Mouse (Mus musculus) lung, embryonic 14.5 days (tissue): ENCODE results near the gene Pigs. TPM values are rescaled to one million over a fixed set of nuclear protein-coding genes. Genes with fewer than 3 reads are reported as not detected.

Experiments
- ATAC-seq: fragments of 200-750 bp; cut with Nextera tagmentation; 2 replicates; pipeline ENCODE4 v1.8.0; 2017; ENCODE audit warnings: mild to moderate bottlenecking, moderate TSS enrichment, moderate library complexity; ENCODE audit not compliant: insufficient read depth
- DNase-seq: peaks from one replicate; pipeline ENCODE4 v3.0.0-alpha.2; 2015
- H3K27ac ChIP-seq: fragments of 300-500 bp; sonication (generic); 2 replicates; pipeline ENCODE4 v1.5.1; 2014; ENCODE audit warnings: low read depth, mild to moderate bottlenecking, moderate library complexity
- H3K27me3 ChIP-seq: fragments of 300-500 bp; sonication (generic); 2 replicates; pipeline ENCODE4 v1.6.1; 2014; ENCODE audit warnings: low read length, control low read depth; ENCODE audit not compliant: insufficient read depth
- H3K36me3 ChIP-seq: fragments of 300-500 bp; sonication (generic); 2 replicates; pipeline ENCODE4 v1.6.1; 2014; ENCODE audit warnings: control low read depth; ENCODE audit not compliant: insufficient read depth
- H3K4me1 ChIP-seq: fragments of 300-500 bp; sonication (generic); 2 replicates; pipeline ENCODE4 v1.6.1; 2014; ENCODE audit warnings: antibody characterized with exemption, control low read depth; ENCODE audit not compliant: insufficient read depth
- H3K4me2 ChIP-seq: fragments of 300-500 bp; sonication (generic); 2 replicates; pipeline ENCODE4 v1.6.1; 2014; ENCODE audit warnings: mild to moderate bottlenecking
- H3K4me3 ChIP-seq: fragments of 300-500 bp; sonication (generic); 2 replicates; pipeline ENCODE4 v1.5.1; 2014; ENCODE audit warnings: low read depth, low read length
- H3K9ac ChIP-seq: fragments of 300-500 bp; sonication (generic); 2 replicates; pipeline ENCODE4 v1.6.1; 2014
- H3K9me3 ChIP-seq: fragments of 300-500 bp; sonication (generic); 2 replicates; pipeline ENCODE4 v1.6.1; 2016; ENCODE audit warnings: low read depth, low read length, control low read depth
- CTCF ChIP-seq: IDR thresholded peaks from 2 replicates; pipeline ENCODE4 v1.5.1; 2016; ENCODE audit warnings: antibody characterized with exemption, low read depth
- WGBS: fragments of 180-500 bp; shearing (Covaris S2); extraction: QIAGEN DNeasy Blood & Tissue Kit; methylation state at CpG from one replicate; pipeline ENCODE4 v1.1.7; 2014; 5-methylcytosine and 5-hydroxymethylcytosine counted together
- polyA plus RNA-seq: library from polyadenylated mRNA; unstranded; fragments of >200 nt; fragmentation: Nextera tagmentation; extraction: Ambion mirVana; gene quantifications from 2 replicates; pipeline ENCODE4 v1.2.1, GENCODE M21; 2014

Pigs gene
- polyA plus RNA-seq, 1 experiment from 2014 or later = 76.0 TPM

- WGBS = 18% methylated on average over 8 of the region's 8 CpGs
- H3K4me1 ChIP-seq = no peaks in the 10 kb centered on the region
- ATAC-seq = no peak
- H3K36me3 ChIP-seq = no peaks in the 10 kb centered on the region
- TF ChIP-seq CTCF = no peak
- H3K4me3 ChIP-seq = no peak overlapping the region
- no peak overlapping the region for H3K9ac ChIP-seq
- no peaks in the 10 kb centered on the region for H3K9me3 ChIP-seq
- H3K27me3 ChIP-seq = no peaks in the 10 kb centered on the region
- H3K27ac ChIP-seq = no peak overlapping the region
- no peak for DNase-seq
- H3K4me2 ChIP-seq = no peak overlapping the region
These were observed 35.9 kb downstream of the Pigs start for GRCm38 (mm10) chr11:78364103-78364502.

GRCm38 (mm10) chr11:78367456-78368225 is 39.4 kb downstream of the Pigs start:
- no peak overlapping the region for H3K4me3 ChIP-seq
- no peak for ATAC-seq
- no peak overlapping the region for H3K9ac ChIP-seq
- TF ChIP-seq CTCF = no peak
- no peak overlapping the region for H3K4me2 ChIP-seq
- H3K27me3 ChIP-seq = no peaks in the 10 kb centered on the region
- no peak overlapping the region for H3K27ac ChIP-seq
- no peak for DNase-seq
- no peaks in the 10 kb centered on the region for H3K9me3 ChIP-seq
- WGBS = 85% methylated on average over 15 of the region's 15 CpGs
- no peaks in the 10 kb centered on the region for H3K36me3 ChIP-seq
- H3K4me1 ChIP-seq = no peaks in the 10 kb centered on the region

DNA sequence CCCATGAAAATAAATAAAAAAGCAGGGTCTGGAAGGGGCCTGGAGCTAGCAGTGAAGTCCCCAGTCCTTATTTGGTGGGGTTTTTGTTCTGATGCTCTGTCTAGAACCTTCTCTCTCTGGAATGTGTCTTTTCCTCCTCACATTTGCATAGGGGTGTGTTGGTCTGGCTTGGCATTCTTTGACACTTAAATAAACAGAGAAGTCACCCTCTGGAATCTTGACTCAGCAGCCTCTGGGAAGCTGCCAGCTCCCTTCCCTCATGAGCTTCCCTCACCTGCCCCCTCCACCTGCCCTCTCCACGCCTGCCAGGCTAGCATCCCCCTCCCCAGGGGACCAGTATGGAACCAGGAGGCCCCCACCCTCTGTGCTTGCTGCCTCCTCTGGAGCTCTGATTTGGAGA is 42.2 kb downstream of the Pigs start:
- Histone ChIP-seq H3K9ac (no peak overlapping the region), H3K4me1 (no peaks in the 10 kb centered on the region), H3K36me3 (no peaks in the 10 kb centered on the region), H3K27me3 (no peaks in the 10 kb centered on the region), H3K27ac (no peak overlapping the region), H3K4me3 (no peak overlapping the region), H3K4me2 (no peak overlapping the region), H3K9me3 (no peaks in the 10 kb centered on the region)
- TF ChIP-seq CTCF = no peak
- DNase-seq = peak; percentile 56
- 53% methylated on average over 1 of the region's 1 CpGs for WGBS
- no peak for ATAC-seq

GRCm38 (mm10) chr11:78371711-78372110 is 43.5 kb downstream of the Pigs start:
- H3K27me3 ChIP-seq = no peaks in the 10 kb centered on the region
- no peaks in the 10 kb centered on the region for H3K36me3 ChIP-seq
- DNase-seq (no peak), ATAC-seq (no peak)
- no peak overlapping the region for H3K4me2 ChIP-seq
- no peak overlapping the region for H3K27ac ChIP-seq
- no peaks in the 10 kb centered on the region for H3K9me3 ChIP-seq
- no peak overlapping the region for H3K9ac ChIP-seq
- no peaks in the 10 kb centered on the region for H3K4me1 ChIP-seq
- WGBS = 83% methylated on average over 11 of the region's 11 CpGs
- H3K4me3 ChIP-seq = no peak overlapping the region
- no peak for TF ChIP-seq CTCF

GRCm38 (mm10) chr11:78372166-78372565 is 44.0 kb downstream of the Pigs start:
- no peaks in the 10 kb centered on the region for H3K4me1 ChIP-seq
- WGBS = 43% methylated on average over 3 of the region's 3 CpGs
- H3K4me2 ChIP-seq = no peak overlapping the region
- no peak overlapping the region for H3K9ac ChIP-seq
- DNase-seq (no peak), ATAC-seq (no peak; the same call in 1 of the 2 replicates)
- no peak for TF ChIP-seq CTCF
- no peak overlapping the region for H3K4me3 ChIP-seq
- no peaks in the 10 kb centered on the region for H3K9me3 ChIP-seq
- H3K27ac ChIP-seq = no peak overlapping the region
- no peaks in the 10 kb centered on the region for H3K27me3 ChIP-seq
- H3K36me3 ChIP-seq = no peaks in the 10 kb centered on the region

- no peaks in the 10 kb centered on the region for H3K36me3 ChIP-seq
- no peaks in the 10 kb centered on the region for H3K9me3 ChIP-seq
- no peak for ATAC-seq
- no peak overlapping the region for H3K4me3 ChIP-seq
- no peak overlapping the region for H3K4me2 ChIP-seq
- TF ChIP-seq CTCF = no peak
- 32% methylated on average over 7 of the region's 7 CpGs for WGBS
- no peak overlapping the region for H3K9ac ChIP-seq
- no peak for DNase-seq
- no peaks in the 10 kb centered on the region for H3K27me3 ChIP-seq
- no peak overlapping the region for H3K27ac ChIP-seq
- no peaks in the 10 kb centered on the region for H3K4me1 ChIP-seq
These were observed 44.4 kb downstream of the Pigs start for GRCm38 (mm10) chr11:78372610-78373009.

DNA sequence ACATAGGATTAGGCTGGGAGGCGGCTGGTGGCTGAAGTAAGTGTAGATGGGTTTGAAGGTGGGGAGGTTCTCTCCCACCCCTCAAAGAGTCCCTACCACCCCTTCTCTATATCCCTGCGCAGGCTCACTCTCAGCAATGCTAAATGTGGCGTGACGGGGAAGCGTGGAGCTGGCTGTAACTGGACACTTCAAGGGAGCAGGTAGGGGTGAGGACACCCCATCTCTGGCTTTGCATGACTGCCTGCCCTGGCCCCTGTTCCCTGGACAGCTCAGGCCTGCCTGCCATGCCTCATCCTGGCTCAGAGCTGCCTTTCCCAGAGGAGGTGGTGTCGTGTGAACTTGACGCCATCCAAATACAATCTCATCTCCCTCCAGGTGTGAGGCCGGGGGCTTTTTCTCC is 45.9 kb downstream of the Pigs start:
- Histone ChIP-seq H3K4me2 (no peak overlapping the region), H3K27ac (no peak overlapping the region), H3K4me1 (no peaks in the 10 kb centered on the region), H3K9ac (no peak overlapping the region), H3K36me3 (no peaks in the 10 kb centered on the region), H3K27me3 (no peaks in the 10 kb centered on the region), H3K9me3 (no peaks in the 10 kb centered on the region), H3K4me3 (no peak overlapping the region)
- DNase-seq (no peak), ATAC-seq (no peak)
- 63% methylated on average over 8 of the region's 8 CpGs for WGBS
- no peak for TF ChIP-seq CTCF
